Mouse (Mus musculus): Measurements from ENCODE around the gene Gm49384. TPM values are rescaled to one million over a fixed set of nuclear protein-coding genes. Genes with fewer than 3 reads are reported as not detected.

Gene Gm49384
- polyA plus RNA-seq (2014; fragmentation: Illumina TruSeq; extraction: RNeasy Lipid Tissue Mini Kit (QIAGEN cat#74804); ENCODE audit: low read depth, low replicate concordance): 9.1 TPM

GRCm38 (mm10) chr12:69204052-69204833, at the start of gene Gm49384:
TSS of gene Gm49384 (minus strand) at chr12:69204267.

GRCm38 (mm10) chr12:69240876-69241275, 36.8 kb upstream of the Gm49384 start, which contains the start of gene Klhdc1:
TSS of gene Klhdc1 (plus strand) at chr12:69241176.

GRCm38 (mm10) chr12:69227776-69228466, 23.9 kb upstream of the Gm49384 start, which contains the start of gene Pole2:
TSS of gene Pole2 (minus strand) at chr12:69228195.

DNA sequence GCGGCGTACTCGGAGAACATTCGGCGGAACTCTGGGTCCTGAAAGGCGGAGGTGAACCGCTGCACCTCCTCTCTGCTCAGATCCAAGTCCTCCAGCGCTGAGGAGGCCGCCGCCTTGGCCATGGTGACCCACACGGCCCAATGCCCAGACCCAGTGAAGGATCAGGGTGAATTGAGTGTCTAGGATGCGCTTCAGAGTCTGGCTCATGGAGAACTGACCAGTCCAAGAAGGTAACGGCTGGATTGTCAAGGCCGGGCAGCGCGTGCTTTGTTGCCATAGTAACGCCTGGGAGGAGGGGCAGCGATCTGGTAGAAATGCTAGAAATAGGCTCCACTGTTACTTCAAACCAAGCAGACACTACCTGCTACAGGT, 5.9 kb downstream of the Gm49384 start, which contains the start of gene Dnaaf2:
Dnaaf2 (minus strand) TSS at position 266 of the 372 bp plus-strand sequence.

DNA sequence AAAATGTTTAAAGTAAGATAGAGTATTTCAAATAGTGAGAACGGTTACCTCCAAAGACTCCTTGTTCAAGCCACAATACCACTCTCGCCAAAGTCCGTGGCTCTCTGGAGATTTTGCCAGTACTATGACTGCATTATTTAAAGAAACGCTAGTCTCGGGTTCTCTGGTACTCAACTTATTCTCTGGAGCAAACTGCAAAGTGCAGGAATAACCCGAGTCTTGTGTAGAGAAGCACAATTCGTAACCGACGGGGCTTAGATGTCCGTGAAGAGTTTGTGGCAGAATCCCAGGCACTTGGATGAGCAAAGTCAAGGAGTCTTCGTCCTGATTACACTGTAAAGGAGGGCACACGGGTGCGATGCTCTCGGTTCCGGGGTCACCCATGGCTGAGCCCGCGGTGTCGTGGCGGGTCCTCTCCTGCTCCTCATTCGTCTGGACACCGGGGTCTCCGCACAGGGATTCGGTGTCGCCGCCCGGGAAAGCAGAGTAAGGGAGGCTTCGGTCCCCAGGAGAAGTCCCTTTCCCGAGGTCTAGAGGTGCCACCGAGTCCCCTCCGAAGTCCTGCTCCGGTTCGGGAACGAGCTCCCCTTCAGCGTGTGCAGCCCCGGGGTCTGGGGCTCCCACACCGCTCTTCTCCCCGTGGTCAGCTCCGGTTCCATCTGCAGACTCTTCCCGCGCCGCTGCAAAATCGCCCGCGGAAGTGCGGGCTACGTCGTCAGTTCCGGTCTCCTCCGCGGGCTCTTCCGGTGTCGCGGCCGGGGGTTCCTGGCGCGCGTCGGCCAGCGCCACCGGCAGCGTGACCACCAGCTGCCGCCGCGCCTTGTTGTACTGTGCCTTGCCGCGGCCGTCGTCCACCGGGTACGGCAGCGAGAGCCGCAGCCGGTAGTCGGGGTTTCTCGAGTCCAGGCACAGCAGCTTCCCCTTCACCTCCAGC, 7.4 kb downstream of the Gm49384 start, which contains the start of gene Gm49383:
Gm49383 (minus strand) TSS at position 661 of the 934 bp plus-strand sequence.

DNA sequence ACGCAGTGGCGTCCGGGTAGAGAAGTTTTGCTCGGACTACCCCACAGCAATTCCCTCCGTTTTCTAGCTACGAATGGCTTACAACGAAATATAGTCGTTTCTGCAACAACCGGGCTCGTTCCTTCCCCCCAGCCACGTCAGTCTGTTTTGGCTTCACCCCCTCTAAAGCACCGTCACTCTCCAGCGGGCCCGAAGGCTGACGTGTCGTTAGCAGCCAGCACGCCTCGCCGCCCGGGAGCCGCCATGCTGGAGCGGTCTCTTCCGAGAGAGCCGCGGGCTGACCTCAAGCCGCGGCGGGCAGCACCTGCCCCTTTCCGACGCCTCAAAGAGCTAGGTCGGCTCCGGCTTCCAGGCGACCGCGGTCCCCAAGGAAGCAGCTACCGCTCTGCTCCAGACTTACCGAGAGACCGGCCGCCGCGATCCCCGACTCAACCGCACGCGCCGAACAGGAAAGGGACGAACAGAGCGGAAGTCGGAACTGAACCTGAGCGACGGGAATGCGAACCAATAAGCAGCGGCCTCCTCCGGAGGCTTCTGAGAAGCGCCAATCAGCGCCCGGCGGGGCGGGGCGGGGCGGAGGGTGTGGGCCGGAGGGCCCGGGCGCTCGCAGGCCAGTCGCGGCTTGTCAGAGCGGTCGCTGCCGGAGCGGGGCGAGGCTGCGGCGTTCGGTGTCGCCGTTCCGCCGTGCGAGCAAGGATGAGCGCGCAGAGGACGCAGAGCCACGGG, 20.3 kb downstream of the Gm49384 start, which contains the start of the genes Rpl36al and Mgat2:
Rpl36al (minus strand) TSS at position 501 of the 726 bp plus-strand sequence.
Mgat2 (plus strand) TSS at position 575 of the 726 bp plus-strand sequence.

GRCm38 (mm10) chr12:69168461-69169106, 35.5 kb downstream of the Gm49384 start, which contains the start of gene Lrr1:
TSS of gene Lrr1 (plus strand) at chr12:69168814.

DNA sequence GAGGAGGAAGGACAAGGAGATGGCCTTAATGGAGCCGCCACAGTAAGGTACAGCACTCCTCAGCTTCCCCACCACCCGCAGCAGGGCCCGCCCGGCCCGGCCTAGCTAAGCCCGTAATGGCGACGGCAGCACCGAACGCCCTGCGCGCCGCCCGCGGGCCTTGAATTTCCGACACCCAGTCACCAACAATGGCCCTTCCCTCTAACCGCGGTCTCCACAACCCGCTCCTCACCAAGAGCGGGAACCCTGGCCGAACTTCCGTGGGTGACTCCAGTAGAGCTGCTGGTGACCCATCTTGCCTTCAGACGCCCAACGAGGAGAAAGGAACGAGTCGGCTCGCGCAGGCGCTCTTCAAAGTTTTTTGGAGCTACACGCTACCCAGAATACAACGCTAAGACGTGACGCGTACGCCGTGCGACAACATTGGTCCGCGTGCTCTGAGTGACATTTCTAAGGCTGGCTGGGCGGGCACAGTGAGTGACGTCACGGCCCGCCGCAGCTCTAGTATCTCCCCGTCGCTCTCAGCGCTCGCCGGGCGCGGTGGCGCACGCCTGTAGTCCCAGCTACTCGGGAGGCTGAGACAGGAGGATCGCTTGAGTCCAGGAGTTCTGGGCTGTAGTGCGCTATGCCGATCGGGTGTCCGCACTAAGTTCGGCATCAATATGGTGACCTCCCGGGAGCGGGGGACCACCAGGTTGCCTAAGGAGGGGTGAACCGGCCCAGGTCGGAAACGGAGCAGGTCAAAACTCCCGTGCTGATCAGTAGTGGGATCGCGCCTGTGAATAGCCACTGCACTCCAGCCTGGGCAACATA, 45.1 kb downstream of the Gm49384 start, which contains the start of gene Rps29:
Rps29 (minus strand) TSS at position 422 of the 813 bp plus-strand sequence.

Other genes starting within 250 kb of the Gm49384 start
- 36.7 TPM for gene Rps29, start 45.1 kb downstream of the Gm49384 start, polyA plus RNA-seq (2014; fragmentation: Illumina TruSeq; extraction: RNeasy Lipid Tissue Mini Kit (QIAGEN cat#74804); ENCODE audit: low read depth, low replicate concordance)
- not detected for gene Lrr1, start 35.5 kb downstream of the Gm49384 start, polyA plus RNA-seq (2014; fragmentation: Illumina TruSeq; extraction: RNeasy Lipid Tissue Mini Kit (QIAGEN cat#74804); ENCODE audit: low read depth, low replicate concordance)
- 161 TPM for gene Rpl36al, start 20.2 kb downstream of the Gm49384 start, polyA plus RNA-seq (2014; fragmentation: Illumina TruSeq; extraction: RNeasy Lipid Tissue Mini Kit (QIAGEN cat#74804); ENCODE audit: low read depth, low replicate concordance)
- gene Mgat2, start 20.1 kb downstream of the Gm49384 start, polyA plus RNA-seq (2014; fragmentation: Illumina TruSeq; extraction: RNeasy Lipid Tissue Mini Kit (QIAGEN cat#74804); ENCODE audit: low read depth, low replicate concordance): 195 TPM
- gene Gm49383, start 7.2 kb downstream of the Gm49384 start, polyA plus RNA-seq (2014; fragmentation: Illumina TruSeq; extraction: RNeasy Lipid Tissue Mini Kit (QIAGEN cat#74804); ENCODE audit: low read depth, low replicate concordance): 3.4 TPM
- gene Dnaaf2, start 5.8 kb downstream of the Gm49384 start, polyA plus RNA-seq (2014; fragmentation: Illumina TruSeq; extraction: RNeasy Lipid Tissue Mini Kit (QIAGEN cat#74804); ENCODE audit: low read depth, low replicate concordance): 1.6 TPM
- gene Pole2, start 23.9 kb upstream of the Gm49384 start, polyA plus RNA-seq (2014; fragmentation: Illumina TruSeq; extraction: RNeasy Lipid Tissue Mini Kit (QIAGEN cat#74804); ENCODE audit: low read depth, low replicate concordance): 4.6 TPM
- gene Klhdc1, start 36.9 kb upstream of the Gm49384 start, polyA plus RNA-seq (2014; fragmentation: Illumina TruSeq; extraction: RNeasy Lipid Tissue Mini Kit (QIAGEN cat#74804); ENCODE audit: low read depth, low replicate concordance): 11.8 TPM
- 131 TPM for gene Klhdc2, start 92.4 kb upstream of the Gm49384 start, polyA plus RNA-seq (2014; fragmentation: Illumina TruSeq; extraction: RNeasy Lipid Tissue Mini Kit (QIAGEN cat#74804); ENCODE audit: low read depth, low replicate concordance)
- 87.2 TPM for gene Nemf, start 152.9 kb upstream of the Gm49384 start, polyA plus RNA-seq (2014; fragmentation: Illumina TruSeq; extraction: RNeasy Lipid Tissue Mini Kit (QIAGEN cat#74804); ENCODE audit: low read depth, low replicate concordance)
- 57.1 TPM for gene Arf6, start 167.9 kb upstream of the Gm49384 start, polyA plus RNA-seq (2014; fragmentation: Illumina TruSeq; extraction: RNeasy Lipid Tissue Mini Kit (QIAGEN cat#74804); ENCODE audit: low read depth, low replicate concordance)
- gene Gm9887, start 168.2 kb upstream of the Gm49384 start, polyA plus RNA-seq (2014; fragmentation: Illumina TruSeq; extraction: RNeasy Lipid Tissue Mini Kit (QIAGEN cat#74804); ENCODE audit: low read depth, low replicate concordance): not detected